Mouse (Mus musculus) frontal cortex, postnatal 14 days (tissue): ENCODE measurements at regions not wholly inside any gene's neighbourhood (a gene's known extent, or its start where the extent isn't known, plus 50 kb on each side); places are given as distances from the start of the nearest gene placed in this dataset.

Experiments
- DNase-seq, 2 experiments: peaks; one replicate each; pipeline ENCODE4 v3.0.0; 2022; ENCODE audit warnings: low spot score in 2 of 2

DNA sequence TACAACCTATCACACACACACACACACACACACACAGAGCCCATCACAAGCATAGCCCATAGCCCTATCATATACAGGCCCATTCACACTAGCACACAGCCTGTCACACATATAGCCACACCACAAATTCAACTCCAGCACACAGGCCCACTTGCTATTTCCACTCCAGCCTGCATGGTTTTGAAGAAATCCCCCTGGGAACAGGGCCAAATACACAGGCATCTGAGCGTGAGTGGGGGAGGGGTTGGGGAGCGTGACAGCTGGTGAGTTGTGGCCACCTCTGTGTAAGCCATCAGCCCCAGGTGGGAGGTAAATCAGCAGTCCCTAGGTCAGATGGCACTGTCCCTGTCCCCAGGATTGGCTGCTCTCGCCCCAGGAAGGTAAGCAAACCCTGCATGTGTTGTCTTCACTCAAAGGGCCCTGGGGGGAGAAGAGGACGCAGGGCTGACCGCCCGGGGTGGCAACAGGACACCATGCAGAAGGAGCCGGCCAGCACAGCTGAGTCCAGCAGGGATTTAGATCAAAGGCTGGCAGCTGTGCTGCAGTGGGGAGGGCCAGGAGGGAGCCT is 153.6 kb upstream of the Gm3448 start:
- no peak for DNase-seq

DNA sequence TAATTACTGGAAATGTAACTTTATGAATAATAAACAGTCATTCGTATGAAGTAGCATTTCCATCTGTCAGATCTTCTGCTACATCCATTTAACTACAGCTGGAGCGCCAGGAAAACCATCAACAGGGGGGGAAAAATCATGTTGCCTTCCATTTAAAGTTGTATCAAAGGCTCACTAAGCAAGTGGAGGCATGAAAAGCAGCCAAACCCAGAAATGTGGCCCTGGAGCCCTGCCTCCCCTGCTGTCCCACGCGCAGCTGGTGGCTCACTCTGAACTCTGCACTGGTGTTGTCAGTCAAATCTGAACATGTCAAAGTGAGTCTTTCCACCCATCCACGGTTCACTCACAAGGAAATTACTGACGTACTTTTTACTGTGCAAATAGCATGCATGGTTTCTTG is 152.5 kb upstream of the Gm3448 start:
- no peak for DNase-seq

DNA sequence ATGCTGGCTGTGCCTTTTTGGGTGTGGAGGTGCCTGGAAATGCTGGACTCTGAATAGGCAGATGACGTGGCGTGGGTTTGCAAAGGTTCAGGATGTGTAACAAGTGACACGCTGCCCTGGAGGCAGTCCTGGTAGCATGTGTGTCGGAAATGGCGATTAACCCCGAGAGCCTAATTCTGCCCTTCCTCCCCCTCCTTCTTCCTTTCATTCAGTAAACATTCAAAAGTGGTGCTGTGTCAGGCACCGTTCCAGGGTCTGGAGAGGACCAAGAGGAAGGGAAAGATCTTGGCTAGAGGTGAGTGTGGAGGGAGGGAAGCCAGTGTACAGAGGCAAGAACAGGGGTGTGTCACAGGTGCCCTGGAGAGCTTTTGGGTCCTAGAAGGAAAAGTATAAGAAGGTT is 151.5 kb upstream of the Gm3448 start:
- no peak for DNase-seq

DNA sequence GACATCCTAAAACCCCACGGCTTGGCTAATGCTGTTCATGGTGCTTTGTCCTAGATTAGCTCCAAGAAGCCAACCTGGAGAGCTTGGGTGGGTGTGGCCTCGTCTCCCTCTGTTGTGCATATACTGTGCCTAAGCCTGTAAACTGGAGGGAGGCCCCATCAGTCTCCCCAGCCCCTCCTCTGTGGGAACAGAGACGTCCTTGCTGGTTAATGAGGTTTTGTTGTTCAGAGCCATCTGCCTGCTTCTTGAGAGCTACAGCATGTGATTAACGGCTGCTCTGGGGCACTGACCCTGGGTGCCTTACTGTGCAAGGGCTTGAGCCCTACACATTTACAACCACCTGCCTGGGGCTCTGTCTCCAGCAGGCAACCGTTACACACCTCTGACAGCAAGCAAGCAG is 143.9 kb upstream of the Gm3448 start:
- DNase-seq: no peak

- DNase-seq: no peak
These were observed 142.5 kb upstream of the Gm3448 start for GRCm38 (mm10) chr17:15183800-15184199.

DNA sequence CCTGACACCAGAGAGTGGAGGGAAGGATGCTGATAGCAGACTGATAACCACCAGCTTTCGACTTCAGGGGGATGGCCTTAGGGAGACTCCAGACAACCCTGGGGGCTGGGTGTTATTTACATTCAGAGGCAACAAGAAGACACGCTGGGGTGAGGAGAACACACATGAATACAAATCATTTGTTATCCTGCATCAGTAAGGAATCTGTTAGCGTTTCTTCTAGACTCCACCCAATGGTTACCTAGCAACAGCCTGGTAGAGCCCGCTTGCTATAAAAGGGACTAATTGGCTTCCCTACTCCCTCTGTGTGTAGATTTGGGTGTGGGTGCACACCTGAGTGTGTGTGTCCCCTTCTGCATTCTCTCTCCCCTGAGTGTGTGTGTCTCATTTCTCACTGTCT is 140.8 kb upstream of the Gm3448 start:
- no peak for DNase-seq

- no peak for DNase-seq
These were observed 139.0 kb upstream of the Gm3448 start for GRCm38 (mm10) chr17:15180223-15180860.

DNA sequence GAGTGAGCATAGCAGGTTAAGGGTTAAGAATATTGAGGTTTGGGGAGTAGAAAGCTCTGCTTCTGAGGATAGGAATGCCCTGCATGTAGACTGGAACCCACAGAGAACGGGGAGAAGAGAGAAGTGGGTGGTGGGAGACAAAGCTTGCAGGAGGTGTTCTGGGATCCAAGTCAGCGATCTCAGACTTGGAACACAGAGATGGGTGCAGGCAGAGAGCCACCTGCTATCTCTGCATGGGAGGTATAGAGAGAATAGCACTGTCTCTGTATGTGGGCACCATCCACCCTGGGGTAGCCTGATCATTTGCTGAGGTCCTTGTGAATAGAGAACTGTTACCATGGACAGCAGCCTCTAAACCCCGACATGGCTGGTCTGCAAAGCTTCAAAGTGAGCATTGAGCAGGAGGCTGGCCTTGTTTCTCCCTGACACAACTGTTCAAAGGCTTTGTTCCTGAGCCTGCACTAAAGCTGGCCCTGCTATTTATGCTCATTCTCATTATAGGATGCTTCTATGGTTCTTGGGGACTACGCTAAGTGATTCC is 138.1 kb upstream of the Gm3448 start:
- DNase-seq: no peak

DNA sequence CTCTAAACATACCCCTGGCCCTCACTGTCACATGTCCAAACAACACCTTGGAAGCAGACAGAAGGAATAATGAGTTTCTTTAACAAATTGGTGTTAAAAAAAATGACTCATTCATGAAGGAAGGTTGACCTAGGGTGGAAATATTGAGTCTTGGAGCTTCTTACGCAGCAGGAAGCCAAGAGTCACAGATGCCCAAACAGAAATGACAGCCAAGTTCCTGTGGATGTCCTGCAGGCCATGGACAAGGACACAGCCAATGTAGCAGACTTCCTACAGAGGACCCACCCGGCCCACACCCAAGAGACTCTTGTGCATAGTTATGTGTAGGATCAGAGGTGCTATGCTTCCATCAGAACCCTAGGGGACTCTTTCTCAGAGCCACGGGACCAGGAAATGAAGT is 136.1 kb upstream of the Gm3448 start:
- no peak for DNase-seq

DNA sequence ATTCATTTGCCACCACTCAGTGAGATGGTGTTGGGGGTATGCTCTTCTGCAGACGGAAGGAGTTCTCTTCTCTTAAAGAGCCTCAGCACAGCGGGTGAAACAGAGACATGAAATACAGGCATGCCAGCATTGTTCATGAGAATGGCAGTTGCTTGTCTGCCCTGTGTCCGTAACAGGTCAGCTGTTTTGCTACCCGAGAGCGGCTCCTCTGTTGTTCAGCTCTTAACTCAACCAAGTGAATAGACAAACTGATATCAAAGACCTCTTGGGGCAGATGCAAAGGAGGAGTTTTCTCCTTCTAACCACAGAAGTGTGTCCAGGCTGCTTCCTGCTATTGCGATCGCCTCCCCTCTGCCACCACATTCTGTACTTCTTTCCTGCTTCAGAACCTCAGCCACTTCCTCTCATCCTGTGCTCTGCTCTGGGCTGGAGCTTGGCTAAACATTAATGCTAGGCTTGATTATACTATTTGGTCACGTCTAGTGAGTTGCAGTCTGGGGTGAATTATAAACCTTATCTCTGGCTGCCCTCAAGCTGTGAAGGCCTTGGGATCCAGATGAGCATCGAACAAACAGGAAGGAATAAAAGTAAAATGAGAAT is 133.1 kb upstream of the Gm3448 start:
- no peak for DNase-seq

- no peak for DNase-seq
These were observed 126.6 kb upstream of the Gm3448 start for GRCm38 (mm10) chr17:15167927-15168326.

DNA sequence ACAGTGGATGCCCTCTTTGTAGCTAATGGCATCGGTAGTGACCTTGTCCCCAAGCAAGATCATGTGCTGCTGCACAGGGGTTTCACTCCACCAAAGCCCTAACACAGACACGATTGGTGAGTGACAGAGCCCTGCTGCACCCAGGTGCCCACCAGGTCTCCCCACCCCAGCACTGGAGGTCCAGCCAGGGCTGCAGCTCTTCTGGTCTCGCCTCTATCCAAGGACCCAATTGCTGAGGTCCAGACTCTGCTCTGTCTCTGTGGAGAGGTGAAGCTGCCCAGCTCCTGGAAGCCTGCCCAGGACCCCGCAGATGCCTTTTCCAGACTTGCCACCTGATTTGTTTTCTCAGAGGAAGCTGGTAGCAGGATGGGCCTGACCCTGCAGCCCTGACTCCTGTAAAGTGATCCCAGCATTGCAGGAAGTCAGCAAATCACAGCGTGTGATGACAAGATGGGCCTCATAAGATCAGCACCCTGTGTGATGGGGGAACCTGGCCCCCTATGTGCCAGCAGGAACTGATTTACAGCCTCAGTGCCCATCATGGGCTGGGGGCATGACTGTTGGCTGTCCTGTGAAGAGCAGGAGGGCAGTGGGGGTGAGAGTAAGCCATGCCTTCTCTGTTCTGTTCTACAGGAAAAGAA is 116.5 kb upstream of the Gm3448 start:
- no peak for DNase-seq

GRCm38 (mm10) chr17:15152996-15153735 is 111.8 kb upstream of the Gm3448 start:
- no peak for DNase-seq

DNA sequence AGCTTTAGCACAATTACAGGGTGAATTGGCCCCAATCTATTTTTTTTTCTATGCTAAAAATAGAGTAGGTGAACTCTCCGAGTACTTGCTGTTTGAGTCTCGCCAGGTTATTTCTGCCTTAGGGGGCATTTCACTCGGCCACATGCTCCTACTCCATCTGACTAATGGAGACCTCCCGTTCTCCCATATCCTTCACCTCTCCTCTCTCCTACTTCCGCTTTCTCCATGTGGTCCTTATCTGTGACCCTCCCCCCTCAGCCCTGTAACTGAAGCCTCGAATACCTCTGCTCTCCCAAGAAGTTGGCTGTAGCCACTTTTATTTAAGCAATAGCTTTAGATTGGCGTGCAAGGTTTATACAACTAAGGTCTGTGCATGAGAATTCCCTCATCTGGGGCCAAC is 111.1 kb upstream of the Gm3448 start:
- no peak for DNase-seq

DNA sequence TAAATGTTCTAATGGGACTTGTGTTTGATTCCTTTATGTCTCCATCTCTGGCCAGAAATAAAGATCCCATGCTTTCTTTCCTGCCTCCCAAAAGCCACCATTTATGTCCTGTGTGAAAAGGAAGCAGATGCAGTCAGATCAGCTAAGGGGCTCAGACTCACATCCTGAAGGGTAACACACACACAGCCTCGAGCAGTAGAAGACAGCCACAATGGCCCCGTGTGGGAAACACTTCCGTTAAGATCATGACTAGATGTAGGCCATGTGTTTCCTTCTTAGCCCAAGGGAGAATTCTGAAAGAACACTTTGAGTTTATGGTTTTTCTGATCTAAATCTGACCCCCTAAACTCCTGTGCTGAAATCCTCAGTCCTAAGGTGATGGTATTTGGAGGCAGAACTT is 110.4 kb upstream of the Gm3448 start:
- DNase-seq: no peak

GRCm38 (mm10) chr17:15146607-15147006 is 105.3 kb upstream of the Gm3448 start:
- DNase-seq: no peak

GRCm38 (mm10) chr17:15145191-15145968 is 104.0 kb upstream of the Gm3448 start:
- DNase-seq: no peak

DNA sequence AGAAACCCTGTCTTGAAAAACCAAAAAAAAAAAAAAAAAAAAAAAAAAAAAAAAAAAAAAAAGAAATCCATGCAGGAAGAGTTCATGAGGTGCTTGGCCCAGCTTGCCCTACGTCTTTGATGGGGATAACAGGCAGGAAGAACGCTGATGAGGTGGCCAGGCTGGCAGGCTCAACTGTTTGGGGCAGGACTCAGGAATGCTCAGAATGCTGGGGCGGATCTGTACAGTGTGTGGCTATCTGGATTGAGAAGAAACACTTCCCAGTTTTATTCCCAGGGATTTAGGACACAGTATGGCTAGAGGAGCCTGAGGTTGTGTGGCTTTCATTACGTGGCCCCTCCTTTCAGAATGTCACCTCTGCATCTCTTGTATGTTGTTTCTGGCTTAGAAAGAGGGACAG is 99.1 kb upstream of the Gm3448 start:
- no peak for DNase-seq
